Mouse (Mus musculus) layer of hippocampus, postnatal 25 days (tissue): ENCODE results near the gene Rpgr. TPM values are rescaled to one million over a fixed set of nuclear protein-coding genes. Genes with fewer than 3 reads are reported as not detected.

Experiments
- DNase-seq, 2 experiments: peaks; one replicate each; pipeline ENCODE4 v3.0.0; 2022; ENCODE audit warnings: mixed read lengths in 2 of 2, low spot score in 1 of 2; ENCODE audit errors: extremely low spot score in 1 of 2
- total RNA-seq, 2 experiments: library from RNA; stranded (reverse); gene quantifications; 2 replicates each; pipeline ENCODE4 v1.2.3; 2021

The Rpgr gene
- total RNA-seq, 2 experiments from 2014 or later = 13.4 to 17.2 TPM

DNA sequence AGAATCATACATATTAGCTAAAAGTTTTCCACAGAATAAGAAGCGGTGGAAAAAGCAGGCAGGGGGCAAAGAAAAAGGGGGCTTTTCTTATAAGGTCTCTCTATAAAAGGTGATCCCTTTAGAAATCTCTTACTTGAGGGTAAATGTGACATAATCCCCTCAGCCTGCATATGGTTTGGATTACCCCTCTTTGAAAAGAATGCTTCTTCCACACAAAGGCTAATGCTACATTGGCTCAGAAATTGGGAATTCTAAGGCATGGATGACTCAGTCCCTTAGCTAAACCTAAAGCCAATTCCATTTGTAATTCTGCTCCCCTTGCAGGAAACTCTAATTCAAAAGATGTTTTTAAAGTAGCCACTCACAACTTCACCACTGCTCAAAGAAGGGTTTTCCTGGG lies 136.7 kb downstream of the Rpgr start:
- no peak for DNase-seq

GRCm38 (mm10) chrX:10073966-10074365 lies 142.8 kb downstream of the Rpgr start:
- no peak for DNase-seq

DNA sequence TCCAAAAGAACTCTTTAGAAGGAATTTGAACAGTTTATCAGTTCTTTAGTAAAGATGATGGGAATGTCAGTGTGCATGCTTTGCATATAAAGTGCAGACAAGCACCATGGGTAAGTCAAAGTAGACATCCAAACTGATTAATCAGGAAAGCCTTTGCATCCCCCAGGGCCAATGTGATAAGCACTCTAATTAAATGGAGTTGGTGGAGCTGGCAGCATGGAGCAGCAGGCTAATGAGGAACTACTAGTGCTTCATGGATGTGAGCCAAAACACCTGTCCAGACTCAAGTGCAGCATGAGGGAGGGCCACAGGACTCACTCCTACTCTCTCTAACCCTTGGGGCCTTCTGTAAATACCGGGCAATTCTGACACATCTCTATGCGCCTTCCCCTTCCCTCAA lies 145.2 kb downstream of the Rpgr start:
- no peak for DNase-seq

- peak in 1 of 2 experiments; percentile 29 for DNase-seq
Measured at GRCm38 (mm10) chrX:10070689-10071088, 146.0 kb downstream of the Rpgr start.

- no peak for DNase-seq
Measured at GRCm38 (mm10) chrX:10069405-10069804, 147.3 kb downstream of the Rpgr start.

DNA sequence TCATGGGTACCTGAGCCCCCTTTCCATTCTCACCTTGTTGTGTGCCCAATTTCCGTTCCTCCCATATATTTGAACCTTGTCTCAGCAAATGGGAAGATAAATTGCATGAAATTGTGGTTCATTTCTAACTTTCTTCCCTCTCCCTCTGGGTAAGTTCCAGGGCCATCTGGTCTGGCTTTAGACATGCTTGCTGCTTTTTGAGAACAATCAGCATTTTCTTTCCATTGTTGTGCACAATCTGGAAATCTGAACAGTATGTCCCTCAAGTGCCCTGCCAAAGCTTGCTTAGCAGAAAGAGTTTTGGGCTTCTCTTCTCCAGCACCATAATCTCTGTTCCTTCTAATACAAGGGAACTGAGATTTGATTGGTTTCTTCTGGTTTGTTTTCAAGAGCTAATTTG lies 152.9 kb downstream of the Rpgr start:
- DNase-seq = no peak

- no peak for DNase-seq
Measured at GRCm38 (mm10) chrX:10063361-10063760, 153.4 kb downstream of the Rpgr start.

DNA sequence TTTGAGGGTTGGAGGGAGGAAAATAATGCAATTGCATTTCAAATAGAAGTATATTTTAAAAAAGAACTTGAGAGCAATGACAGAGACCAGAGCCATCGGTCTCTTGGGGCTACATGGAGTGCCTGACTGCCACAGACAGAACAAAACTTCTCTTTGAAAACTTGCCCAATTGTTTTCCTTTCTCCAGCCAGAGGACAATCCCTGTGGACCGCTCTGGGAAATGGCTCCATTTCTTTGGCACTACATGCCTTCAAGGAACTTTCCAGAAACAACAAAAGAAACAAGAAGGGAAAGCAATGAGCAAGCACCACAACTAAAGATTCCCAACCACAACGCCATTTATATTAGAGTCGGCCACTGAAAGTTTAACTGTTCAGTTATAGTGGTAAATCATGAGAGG lies 154.5 kb downstream of the Rpgr start:
- DNase-seq = no peak

GRCm38 (mm10) chrX:10034666-10035065 lies 182.1 kb downstream of the Rpgr start:
- peak in 1 of 2 experiments; percentile 5 for DNase-seq

Other genes starting within 250 kb of the Rpgr start
- gene Srpx, start 99.2 kb downstream of the Rpgr start, total RNA-seq = under 1 TPM; 0.23 to 0.49 TPM
- gene Otc, start 35.4 kb upstream of the Rpgr start, total RNA-seq = not detected